Mouse (Mus musculus): ENCODE measurements around the gene Tmem128. TPM values are rescaled to one million over a fixed set of nuclear protein-coding genes. Genes with fewer than 3 reads are reported as not detected.

Tmem128 gene
- polyA plus RNA-seq, 1 experiment = 62.7 TPM

- DNase-seq (ENCODE audit: low read depth) = no peak
- TF ChIP-seq POLR2A (IDR thresholded peaks at IDR 0.05; ENCODE audit: borderline replicate concordance, extremely low read depth, insufficient read depth, insufficient read length, poor library complexity, severe bottlenecking) (no peak), CTCF (IDR thresholded peaks at IDR 0.05; ENCODE audit: borderline replicate concordance, extremely low read depth, insufficient read depth, insufficient read length) (no peak)
Observed at GRCm38 (mm10) chr5:38255644-38256043, 4.3 kb upstream of the Tmem128 start.

- TF ChIP-seq POLR2A (IDR thresholded peaks at IDR 0.05; ENCODE audit: borderline replicate concordance, extremely low read depth, insufficient read depth, insufficient read length, poor library complexity, severe bottlenecking) (no peak), CTCF (IDR thresholded peaks at IDR 0.05; ENCODE audit: borderline replicate concordance, extremely low read depth, insufficient read depth, insufficient read length) (no peak)
- DNase-seq (ENCODE audit: low read depth) = no peak
Observed at GRCm38 (mm10) chr5:38256551-38256950, 3.4 kb upstream of the Tmem128 start.

GRCm38 (mm10) chr5:38258034-38258772 lies 1.8 kb upstream of the Tmem128 start:
- no peak for TF ChIP-seq POLR2A (IDR thresholded peaks at IDR 0.05; ENCODE audit: borderline replicate concordance, extremely low read depth, insufficient read depth, insufficient read length, poor library complexity, severe bottlenecking)
- TF ChIP-seq CTCF (IDR thresholded peaks at IDR 0.05; ENCODE audit: borderline replicate concordance, extremely low read depth, insufficient read depth, insufficient read length) = no peak
- no peak for DNase-seq (ENCODE audit: low read depth)

GRCm38 (mm10) chr5:38258773-38259146 lies 1.2 kb upstream of the Tmem128 start:
- TF ChIP-seq CTCF (IDR thresholded peaks at IDR 0.05; ENCODE audit: borderline replicate concordance, extremely low read depth, insufficient read depth, insufficient read length) (no peak), POLR2A (IDR thresholded peaks at IDR 0.05; ENCODE audit: borderline replicate concordance, extremely low read depth, insufficient read depth, insufficient read length, poor library complexity, severe bottlenecking) (no peak)
- DNase-seq (ENCODE audit: low read depth) = no peak

- no peak for DNase-seq (ENCODE audit: low read depth)
- no peak for TF ChIP-seq POLR2A (IDR thresholded peaks at IDR 0.05; ENCODE audit: borderline replicate concordance, extremely low read depth, insufficient read depth, insufficient read length, poor library complexity, severe bottlenecking)
- no peak for TF ChIP-seq CTCF (IDR thresholded peaks at IDR 0.05; ENCODE audit: borderline replicate concordance, extremely low read depth, insufficient read depth, insufficient read length)
Observed at GRCm38 (mm10) chr5:38259455-38260106, 404 bp upstream of the Tmem128 start.

GRCm38 (mm10) chr5:38270942-38271341 lies 11.0 kb downstream of the Tmem128 start:
- TF ChIP-seq CTCF (IDR thresholded peaks at IDR 0.05; ENCODE audit: borderline replicate concordance, extremely low read depth, insufficient read depth, insufficient read length) (no peak), POLR2A (IDR thresholded peaks at IDR 0.05; ENCODE audit: borderline replicate concordance, extremely low read depth, insufficient read depth, insufficient read length, poor library complexity, severe bottlenecking) (no peak)

GRCm38 (mm10) chr5:38273831-38274230 lies 13.8 kb downstream of the Tmem128 start:
- TF ChIP-seq CTCF (IDR thresholded peaks at IDR 0.05; ENCODE audit: borderline replicate concordance, extremely low read depth, insufficient read depth, insufficient read length) (no peak), POLR2A (IDR thresholded peaks at IDR 0.05; ENCODE audit: borderline replicate concordance, extremely low read depth, insufficient read depth, insufficient read length, poor library complexity, severe bottlenecking) (no peak)
- no peak for DNase-seq (ENCODE audit: low read depth)

More at GRCm38 (mm10) chr5:38270942-38271341, 11.0 kb downstream of the Tmem128 start:
- no peak for DNase-seq (ENCODE audit: low read depth)

- no peak for DNase-seq (ENCODE audit: low read depth)
- TF ChIP-seq POLR2A (IDR thresholded peaks at IDR 0.05; ENCODE audit: borderline replicate concordance, extremely low read depth, insufficient read depth, insufficient read length, poor library complexity, severe bottlenecking) (no peak), CTCF (IDR thresholded peaks at IDR 0.05; ENCODE audit: borderline replicate concordance, extremely low read depth, insufficient read depth, insufficient read length) (no peak)
Observed at GRCm38 (mm10) chr5:38275771-38276170, 15.8 kb downstream of the Tmem128 start, which contains the start of gene Otop1. Gene Otop1 (plus strand): TSS chr5:38275972.

GRCm38 (mm10) chr5:38276451-38276850 lies 16.5 kb downstream of the Tmem128 start:
- no peak for TF ChIP-seq POLR2A (IDR thresholded peaks at IDR 0.05; ENCODE audit: borderline replicate concordance, extremely low read depth, insufficient read depth, insufficient read length, poor library complexity, severe bottlenecking)
- no peak for TF ChIP-seq CTCF (IDR thresholded peaks at IDR 0.05; ENCODE audit: borderline replicate concordance, extremely low read depth, insufficient read depth, insufficient read length)
- no peak for DNase-seq (ENCODE audit: low read depth)

- peak; percentile 23 for DNase-seq (ENCODE audit: low read depth)
- TF ChIP-seq POLR2A (IDR thresholded peaks at IDR 0.05; ENCODE audit: borderline replicate concordance, extremely low read depth, insufficient read depth, insufficient read length, poor library complexity, severe bottlenecking) (no peak), CTCF (IDR thresholded peaks at IDR 0.05; ENCODE audit: borderline replicate concordance, extremely low read depth, insufficient read depth, insufficient read length) (no peak)
Observed at GRCm38 (mm10) chr5:38277098-38277866, 17.3 kb downstream of the Tmem128 start.

- TF ChIP-seq POLR2A (IDR thresholded peaks at IDR 0.05; ENCODE audit: borderline replicate concordance, extremely low read depth, insufficient read depth, insufficient read length, poor library complexity, severe bottlenecking) (no peak), CTCF (IDR thresholded peaks at IDR 0.05; ENCODE audit: borderline replicate concordance, extremely low read depth, insufficient read depth, insufficient read length) (no peak)
- no peak for DNase-seq (ENCODE audit: low read depth)
Observed at GRCm38 (mm10) chr5:38277936-38278600, 18.1 kb downstream of the Tmem128 start.

Measured in brain, embryonic 14.5 days (tissue).